Mouse (Mus musculus): ENCODE results near the gene Gm28047. TPM values are rescaled to one million over a fixed set of nuclear protein-coding genes. Genes with fewer than 3 reads are reported as not detected.

The Gm28047 gene
- polyA plus RNA-seq, 1 experiment from 2014 or later = 0.19 TPM

DNA sequence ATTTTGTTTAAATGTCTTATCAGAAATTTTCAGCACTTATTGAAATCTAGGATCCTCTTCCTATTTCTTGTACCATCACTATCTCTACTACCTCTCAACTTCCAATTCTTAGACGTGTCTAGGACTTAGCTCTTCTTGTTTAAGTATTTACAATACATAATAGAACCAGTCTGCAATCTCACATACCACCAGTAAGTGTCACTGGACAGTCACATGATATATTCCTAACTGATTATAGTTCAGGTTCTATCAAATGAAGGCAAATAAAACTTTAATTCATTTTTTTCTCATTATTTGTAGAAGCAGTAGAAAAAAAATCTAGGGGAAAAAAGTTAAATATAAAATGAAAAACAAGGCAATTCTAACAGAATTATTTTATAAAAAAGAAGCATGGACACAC is 32.2 kb downstream of the Gm28047 start:
- Histone ChIP-seq H3K4me3 (ENCODE audit: inconsistent target) (no peak overlapping the region), H3K27ac (no peak overlapping the region), H3K36me3 (ENCODE audit: inconsistent target) (0 out of 2 replicates have a peak, but pooled peaks cover 4% of the 10 kb centered on the region), H3K79me2 (ENCODE audit: inconsistent target) (peaks cover 19% of the 10 kb centered on the region; the same call in 1 of the 2 replicates)
- WGBS (ENCODE audit: missing documents) = 75% methylated on average over 1 of the region's 1 CpGs

DNA sequence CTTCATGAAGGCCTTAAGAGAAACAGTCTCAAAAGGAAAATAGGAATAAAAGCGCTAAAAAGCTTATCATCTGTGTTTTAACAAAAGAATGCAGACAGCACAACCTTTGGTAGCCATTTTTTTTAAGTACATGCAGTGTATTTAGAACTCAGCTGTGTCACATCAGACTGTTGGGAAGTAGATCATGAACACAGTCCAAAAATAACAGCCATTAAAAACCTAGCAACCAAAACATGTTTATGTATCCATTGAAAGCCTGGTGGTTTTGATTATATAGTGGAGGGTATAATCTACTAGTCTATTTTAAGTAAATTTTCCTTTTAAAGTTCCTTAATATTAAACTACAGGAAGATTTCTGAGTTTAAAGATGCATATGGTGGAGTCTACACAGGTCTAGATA is 34.3 kb downstream of the Gm28047 start:
- H3K36me3 ChIP-seq (ENCODE audit: inconsistent target) = 0 out of 2 replicates have a peak, but pooled peaks cover 4% of the 10 kb centered on the region
- 100% methylated on average over 1 of the region's 1 CpGs for WGBS (ENCODE audit: missing documents)
- H3K4me3 ChIP-seq (ENCODE audit: inconsistent target) = no peak overlapping the region
- H3K27ac ChIP-seq = no peak overlapping the region
- H3K79me2 ChIP-seq (ENCODE audit: inconsistent target) = peaks cover 25% of the 10 kb centered on the region; the same call in 1 of the 2 replicates

DNA sequence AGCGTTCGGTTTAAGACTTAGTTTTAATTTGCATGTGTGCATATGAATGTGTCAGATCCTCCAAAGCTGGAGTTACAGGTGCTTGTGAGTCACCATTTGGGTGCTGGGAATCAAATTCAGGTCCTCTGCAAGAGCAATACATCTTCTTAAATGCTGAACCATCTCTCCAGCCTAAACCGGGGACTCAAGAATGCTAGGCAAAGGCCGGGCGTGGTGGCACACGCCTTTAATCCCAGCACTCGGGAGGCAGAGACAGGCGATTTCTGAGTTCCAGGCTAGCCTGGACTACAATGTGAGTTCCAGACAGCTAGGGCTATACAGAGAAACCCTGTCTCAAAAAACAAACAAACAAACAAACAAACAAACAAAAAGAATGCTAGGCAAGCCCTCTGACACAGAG is 35.0 kb downstream of the Gm28047 start:
- H3K36me3 ChIP-seq (ENCODE audit: inconsistent target) = 0 out of 2 replicates have a peak, but pooled peaks cover 4% of the 10 kb centered on the region
- peaks cover 25% of the 10 kb centered on the region; the same call in 1 of the 2 replicates for H3K79me2 ChIP-seq (ENCODE audit: inconsistent target)
- H3K27ac ChIP-seq = no peak overlapping the region
- WGBS (ENCODE audit: missing documents) = 97% methylated on average over 8 of the region's 8 CpGs
- no peak overlapping the region for H3K4me3 ChIP-seq (ENCODE audit: inconsistent target)

DNA sequence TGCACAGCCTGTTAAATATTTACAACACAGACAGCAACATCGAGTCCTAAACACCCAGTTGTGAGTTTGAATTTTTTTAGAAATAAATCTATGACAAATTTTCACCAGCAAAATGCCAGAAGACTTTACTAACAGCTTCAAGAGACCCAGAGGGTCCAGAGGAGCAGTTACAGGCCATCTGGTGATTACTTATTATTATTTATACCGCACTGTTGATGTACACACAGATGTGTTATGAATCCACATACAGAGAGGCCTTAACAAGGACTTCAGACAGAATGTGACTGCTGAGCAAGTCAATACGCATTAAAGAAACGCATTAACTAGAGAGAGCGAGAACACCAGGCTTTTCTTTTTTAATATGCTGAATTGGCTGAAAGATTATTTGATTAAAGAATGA is 39.4 kb downstream of the Gm28047 start:
- Histone ChIP-seq H3K4me3 (ENCODE audit: inconsistent target) (no peak overlapping the region), H3K36me3 (ENCODE audit: inconsistent target) (no peaks in the 10 kb centered on the region), H3K27ac (no peak overlapping the region), H3K79me2 (ENCODE audit: inconsistent target) (peaks cover 19% of the 10 kb centered on the region; the same call in 1 of the 2 replicates)
- WGBS (ENCODE audit: missing documents) = 98% methylated on average over 5 of the region's 5 CpGs

DNA sequence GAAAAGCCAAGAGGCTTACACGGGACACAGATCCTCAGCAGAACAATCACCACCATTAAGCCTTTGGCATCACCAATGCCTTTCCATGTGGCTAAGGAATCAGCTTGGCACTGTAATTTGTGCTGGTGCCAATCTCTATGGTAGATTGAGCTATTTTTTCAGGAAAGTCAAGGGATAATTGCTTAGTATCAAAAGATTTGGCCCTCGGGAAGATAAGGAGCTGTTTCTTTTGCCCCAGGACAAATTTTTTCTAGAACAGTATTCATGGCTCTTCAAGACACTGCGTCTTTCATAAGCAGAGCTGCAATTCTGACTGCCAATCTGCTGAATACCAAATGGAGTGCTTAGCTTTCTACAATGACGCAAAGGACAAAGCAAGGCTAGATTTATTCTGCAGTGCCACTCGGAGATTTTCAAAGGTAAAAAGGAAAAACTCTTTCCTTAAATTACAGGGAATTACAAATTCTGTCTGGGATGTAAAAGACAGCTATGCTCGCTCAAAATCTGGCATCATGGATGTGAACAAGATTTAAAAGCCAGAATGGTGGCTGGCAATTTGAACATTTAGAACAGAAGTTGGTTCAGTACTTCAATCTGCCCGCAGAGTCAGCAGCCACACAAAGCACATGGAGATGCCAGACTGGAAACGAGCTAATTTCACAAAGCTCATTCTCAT is 41.0 kb downstream of the Gm28047 start:
- H3K27ac ChIP-seq = no peak overlapping the region
- no peak overlapping the region for H3K4me3 ChIP-seq (ENCODE audit: inconsistent target)
- H3K36me3 ChIP-seq (ENCODE audit: inconsistent target) = no peaks in the 10 kb centered on the region
- WGBS (ENCODE audit: missing documents) = 91% methylated on average over 8 of the region's 8 CpGs
- H3K79me2 ChIP-seq (ENCODE audit: inconsistent target) = peaks cover 19% of the 10 kb centered on the region; the same call in 1 of the 2 replicates

DNA sequence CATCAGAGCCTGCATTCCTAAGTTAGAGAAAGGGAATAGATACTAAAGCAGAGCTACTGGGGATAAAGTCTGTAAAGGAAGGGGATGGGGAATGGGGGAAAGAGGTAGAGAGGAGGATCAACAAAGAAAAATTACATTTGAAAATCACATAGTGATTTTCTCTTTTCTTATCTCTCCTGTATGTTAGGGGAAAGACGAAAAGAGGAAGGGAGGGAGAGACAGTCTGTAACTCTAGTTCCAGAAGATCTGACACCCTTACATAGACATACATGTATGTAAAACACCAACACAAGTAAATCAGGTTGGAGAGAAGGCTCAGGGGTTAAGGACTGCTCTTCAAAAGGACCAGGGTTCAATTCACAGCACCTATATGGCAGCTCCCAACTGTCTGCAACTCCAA is 43.7 kb downstream of the Gm28047 start:
- H3K36me3 ChIP-seq (ENCODE audit: inconsistent target) = no peaks in the 10 kb centered on the region
- H3K79me2 ChIP-seq (ENCODE audit: inconsistent target) = peaks cover 13% of the 10 kb centered on the region; the same call in 1 of the 2 replicates
- H3K27ac ChIP-seq = no peak overlapping the region
- H3K4me3 ChIP-seq (ENCODE audit: inconsistent target) = no peak overlapping the region
- WGBS (ENCODE audit: missing documents) = 75% methylated on average over 1 of the region's 1 CpGs

DNA sequence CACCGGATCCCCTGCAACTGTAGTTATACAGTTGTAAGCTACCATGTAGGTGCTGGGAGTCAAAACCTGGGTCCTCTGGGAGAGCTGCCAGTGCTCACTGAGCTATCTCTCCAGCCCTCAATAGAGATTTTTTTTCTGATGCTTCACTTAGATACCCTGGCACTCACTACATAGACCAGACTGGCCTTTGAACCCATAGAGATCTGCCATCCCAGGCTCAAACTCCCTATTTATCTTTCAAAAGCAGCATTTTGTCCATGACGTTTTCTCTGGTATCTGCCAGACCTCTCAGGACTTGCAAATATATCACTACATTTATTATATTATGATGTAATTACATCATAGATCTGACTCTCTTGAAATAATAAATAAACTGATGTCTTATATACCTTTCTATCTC is 46.5 kb downstream of the Gm28047 start:
- 94% methylated on average over 2 of the region's 2 CpGs for WGBS (ENCODE audit: missing documents)
- Histone ChIP-seq H3K79me2 (ENCODE audit: inconsistent target) (no peaks in the 10 kb centered on the region; the same call in 1 of the 2 replicates), H3K27ac (no peak overlapping the region), H3K36me3 (ENCODE audit: inconsistent target) (no peaks in the 10 kb centered on the region), H3K4me3 (ENCODE audit: inconsistent target) (no peak overlapping the region)

DNA sequence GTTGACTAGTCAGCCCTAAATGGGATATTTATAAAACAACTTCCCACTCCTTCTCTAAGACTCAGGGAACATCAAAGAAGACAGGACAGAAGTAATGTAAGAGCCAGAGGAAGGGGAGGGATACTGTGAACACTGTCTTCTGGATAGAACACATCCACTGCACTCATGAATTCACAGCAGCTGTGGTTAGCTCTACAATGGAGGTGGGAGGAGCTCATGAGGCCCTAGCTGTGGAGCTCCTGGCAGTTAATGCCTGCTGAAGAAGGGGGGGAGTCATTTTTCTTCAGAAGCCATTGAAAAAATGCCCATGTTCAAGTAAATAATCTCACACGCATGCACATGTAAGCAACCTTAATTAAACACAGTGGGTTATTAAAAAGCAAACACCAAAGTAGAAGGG is 47.9 kb downstream of the Gm28047 start:
- Histone ChIP-seq H3K27ac (no peak overlapping the region), H3K79me2 (ENCODE audit: inconsistent target) (no peaks in the 10 kb centered on the region; the same call in 1 of the 2 replicates), H3K36me3 (ENCODE audit: inconsistent target) (no peaks in the 10 kb centered on the region), H3K4me3 (ENCODE audit: inconsistent target) (no peak overlapping the region)
- 83% methylated on average over 1 of the region's 1 CpGs for WGBS (ENCODE audit: missing documents)

DNA sequence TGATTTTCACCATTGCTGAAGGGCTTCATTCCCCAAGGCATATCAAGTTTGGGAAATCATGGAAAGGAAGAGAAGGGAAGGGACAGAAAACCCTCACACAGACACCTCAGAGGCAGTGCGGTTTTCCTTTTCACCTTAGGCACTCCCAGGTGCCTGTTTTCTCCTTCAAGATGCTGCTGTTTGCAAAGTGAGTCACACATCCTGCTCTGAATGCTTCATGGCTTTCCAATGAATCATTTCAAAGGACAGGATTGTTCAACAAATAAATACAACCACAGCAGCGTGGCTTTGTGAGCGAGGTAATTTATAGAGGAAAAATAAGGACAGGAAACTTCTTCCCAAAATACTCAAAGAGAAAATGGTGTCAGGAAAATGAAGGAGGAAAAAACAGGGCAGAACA is 52.8 kb downstream of the Gm28047 start:
- 87% methylated on average over 3 of the region's 3 CpGs for WGBS (ENCODE audit: missing documents)
- Histone ChIP-seq H3K27ac (no peak overlapping the region), H3K36me3 (ENCODE audit: inconsistent target) (no peaks in the 10 kb centered on the region), H3K4me3 (ENCODE audit: inconsistent target) (no peak overlapping the region), H3K79me2 (ENCODE audit: inconsistent target) (no peaks in the 10 kb centered on the region; the same call in 1 of the 2 replicates)

DNA sequence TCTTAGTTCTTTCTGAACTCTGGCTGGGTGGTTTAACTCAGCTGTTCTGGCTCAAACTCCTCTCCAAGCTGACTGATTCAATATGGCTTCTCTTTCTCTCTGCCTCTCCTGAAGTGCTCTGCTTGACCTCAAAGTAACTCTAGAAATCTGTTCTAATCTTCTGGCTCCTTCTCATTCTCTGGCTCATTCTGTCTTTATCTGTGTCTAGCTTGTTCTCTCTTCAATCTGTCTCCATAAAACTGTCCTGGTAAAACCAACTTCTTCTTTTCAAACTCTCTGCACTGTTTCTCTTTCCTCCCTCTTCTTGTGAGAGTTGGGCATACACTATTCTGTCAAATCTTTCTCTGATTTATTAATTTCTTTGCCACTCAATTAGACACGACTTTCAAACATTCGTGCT is 57.0 kb downstream of the Gm28047 start:
- Histone ChIP-seq H3K4me3 (ENCODE audit: inconsistent target) (no peak overlapping the region), H3K27ac (no peak overlapping the region), H3K79me2 (ENCODE audit: inconsistent target) (no peaks in the 10 kb centered on the region), H3K36me3 (ENCODE audit: inconsistent target) (no peaks in the 10 kb centered on the region)
- WGBS (ENCODE audit: missing documents) = 64% methylated on average over 2 of the region's 2 CpGs

DNA sequence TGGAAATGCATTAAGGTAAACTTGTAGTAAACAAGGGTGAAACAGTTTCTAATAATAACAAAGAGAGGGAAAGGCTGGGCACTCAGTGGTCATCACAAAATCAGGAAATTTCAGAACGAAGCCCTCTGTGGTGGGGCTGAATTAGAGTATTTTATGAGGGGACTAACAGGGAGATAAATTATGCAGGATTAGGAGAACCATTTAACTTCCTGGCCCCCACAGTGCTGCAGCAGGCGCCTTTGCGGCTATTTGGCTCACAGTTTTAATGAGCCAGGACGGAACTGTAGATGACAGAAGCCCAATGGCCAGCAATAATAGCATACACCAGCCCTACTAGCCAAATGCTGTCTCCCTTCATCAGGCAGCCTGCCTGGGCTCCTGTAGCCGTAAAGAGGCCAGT is 61.2 kb downstream of the Gm28047 start:
- Histone ChIP-seq H3K27ac (no peak overlapping the region), H3K4me3 (ENCODE audit: inconsistent target) (no peak overlapping the region), H3K79me2 (ENCODE audit: inconsistent target) (no peaks in the 10 kb centered on the region), H3K36me3 (ENCODE audit: inconsistent target) (peaks cover 9% of the 10 kb centered on the region; the same call in 1 of the 2 replicates)
- WGBS (ENCODE audit: missing documents) = 95% methylated on average over 5 of the region's 5 CpGs

DNA sequence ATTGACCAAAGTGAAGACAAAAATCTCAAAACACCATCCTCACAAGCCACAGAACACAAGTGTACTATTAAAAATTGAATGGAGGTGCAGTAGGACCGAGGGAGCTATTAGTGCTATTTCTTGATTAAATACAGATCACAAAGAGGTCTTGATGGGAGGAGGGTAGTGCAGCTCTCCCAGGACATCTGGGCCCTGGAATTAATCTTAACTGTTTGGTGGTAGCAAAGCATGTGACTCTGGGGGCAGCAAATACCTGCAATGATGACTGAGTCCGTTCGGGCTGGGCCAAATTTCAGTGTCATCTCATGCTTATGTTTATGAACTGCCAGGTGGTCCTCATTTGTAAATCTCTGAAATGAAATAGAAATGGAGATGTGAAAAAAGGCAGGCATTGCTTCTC is 61.8 kb downstream of the Gm28047 start:
- Histone ChIP-seq H3K27ac (no peak overlapping the region), H3K36me3 (ENCODE audit: inconsistent target) (peaks cover 9% of the 10 kb centered on the region; the same call in 1 of the 2 replicates), H3K4me3 (ENCODE audit: inconsistent target) (no peak overlapping the region), H3K79me2 (ENCODE audit: inconsistent target) (no peaks in the 10 kb centered on the region)
- WGBS (ENCODE audit: missing documents) = 92% methylated on average over 3 of the region's 3 CpGs

DNA sequence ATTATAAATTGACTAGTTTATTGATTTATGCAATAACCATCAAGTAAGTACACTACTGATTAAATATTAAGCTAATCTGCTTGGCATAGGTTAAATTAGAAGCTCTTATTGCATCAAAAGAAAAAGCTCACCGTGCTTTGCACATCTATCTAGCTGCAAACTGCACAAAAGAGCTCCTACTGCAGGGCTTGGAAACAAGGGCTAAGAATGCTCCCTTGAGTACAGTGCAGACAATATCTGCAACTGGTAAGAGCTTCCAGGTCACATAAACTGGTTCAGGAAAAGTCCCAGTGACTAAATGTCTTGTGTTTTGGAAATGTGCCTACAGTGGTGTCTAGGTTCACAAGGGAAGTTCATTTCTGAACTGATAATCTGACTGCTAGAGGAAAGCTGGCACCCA is 62.4 kb downstream of the Gm28047 start:
- H3K27ac ChIP-seq = no peak overlapping the region
- WGBS (ENCODE audit: missing documents) = 100% methylated on average over 1 of the region's 1 CpGs
- H3K4me3 ChIP-seq (ENCODE audit: inconsistent target) = no peak overlapping the region
- H3K36me3 ChIP-seq (ENCODE audit: inconsistent target) = peaks cover 14% of the 10 kb centered on the region
- H3K79me2 ChIP-seq (ENCODE audit: inconsistent target) = no peaks in the 10 kb centered on the region

DNA sequence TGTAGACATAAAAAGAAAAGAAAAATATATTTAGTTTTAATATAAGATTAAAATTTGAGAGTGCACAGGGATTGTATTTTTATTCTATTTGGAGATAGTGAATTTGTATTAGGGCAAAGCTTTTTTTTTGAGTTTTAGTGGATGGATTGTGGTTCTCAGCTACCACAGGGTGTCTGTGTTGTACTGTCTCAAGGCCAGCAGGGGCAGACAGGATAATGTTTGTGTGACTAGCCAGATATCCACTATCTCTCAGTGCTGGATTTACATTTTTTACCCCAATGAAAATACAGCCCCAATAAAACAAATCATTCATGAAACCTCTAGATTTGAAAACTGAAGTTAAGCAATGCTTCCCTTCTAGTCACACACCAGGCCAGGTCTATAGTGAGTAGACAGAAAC is 67.3 kb downstream of the Gm28047 start:
- H3K4me3 ChIP-seq (ENCODE audit: inconsistent target) = no peak overlapping the region
- H3K27ac ChIP-seq = no peak overlapping the region
- peaks cover 45% of the 10 kb centered on the region for H3K36me3 ChIP-seq (ENCODE audit: inconsistent target)
- H3K79me2 ChIP-seq (ENCODE audit: inconsistent target) = no peaks in the 10 kb centered on the region

DNA sequence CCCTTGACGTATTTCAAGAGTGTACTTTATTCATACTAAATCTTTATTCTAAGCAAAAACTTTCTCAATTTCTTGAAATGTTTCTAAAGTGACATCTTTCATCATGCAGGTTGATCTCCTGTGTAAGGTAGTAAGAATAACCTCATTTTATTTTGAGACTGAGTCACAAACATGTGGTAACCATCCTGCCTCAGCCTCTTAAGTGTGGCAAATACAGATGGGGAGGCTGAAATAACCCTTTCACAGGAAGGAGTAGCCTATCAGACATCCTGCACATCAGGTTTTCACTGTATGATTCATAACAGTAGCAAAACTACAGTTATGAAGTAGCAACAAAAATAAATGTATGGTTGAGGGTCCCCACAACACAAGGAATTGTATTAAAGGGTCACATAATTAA is 69.3 kb downstream of the Gm28047 start:
- H3K36me3 ChIP-seq (ENCODE audit: inconsistent target) = peaks cover 55% of the 10 kb centered on the region
- H3K27ac ChIP-seq = no peak overlapping the region
- H3K79me2 ChIP-seq (ENCODE audit: inconsistent target) = no peaks in the 10 kb centered on the region
- no peak overlapping the region for H3K4me3 ChIP-seq (ENCODE audit: inconsistent target)
- WGBS (ENCODE audit: missing documents) = 92% methylated on average over 1 of the region's 1 CpGs

DNA sequence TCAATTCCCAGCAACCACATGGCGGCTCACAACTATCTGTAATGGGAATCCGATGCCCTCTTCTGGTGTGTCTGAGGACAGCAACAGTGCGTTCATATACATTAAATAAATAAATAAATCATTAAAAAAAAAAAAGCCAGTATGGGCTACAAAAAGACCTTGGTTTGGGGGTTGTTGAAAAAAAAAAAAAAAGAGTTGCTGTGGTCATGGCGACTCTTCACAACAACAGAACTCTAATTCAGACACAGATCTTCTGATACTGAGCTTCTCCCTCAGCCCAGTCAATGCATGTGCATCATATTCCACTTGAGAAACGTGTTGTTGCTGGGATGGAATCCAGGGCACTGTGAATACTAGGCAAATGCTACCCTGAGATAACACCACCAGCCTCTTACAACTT is 72.3 kb downstream of the Gm28047 start:
- Histone ChIP-seq H3K79me2 (ENCODE audit: inconsistent target) (no peaks in the 10 kb centered on the region), H3K27ac (no peak overlapping the region), H3K36me3 (ENCODE audit: inconsistent target) (peaks cover 53% of the 10 kb centered on the region), H3K4me3 (ENCODE audit: inconsistent target) (no peak overlapping the region)
- WGBS (ENCODE audit: missing documents) = 100% methylated on average over 4 of the region's 5 CpGs
